Mouse (Mus musculus) stomach, adult 2 months (tissue): ENCODE data around the gene Dab2. TPM values are rescaled to one million over a fixed set of nuclear protein-coding genes. Genes with fewer than 3 reads are reported as not detected.

Experiments used
- polyA plus RNA-seq: library from polyadenylated mRNA; depleted of rRNA; stranded (reverse); fragments of >200 nt; gene quantifications from 2 replicates; pipeline ENCODE4 v1.2.3, GENCODE M21; 2012; rRNA removed

Gene Dab2
- 3.6 and 6.5 TPM in 2 replicates for polyA plus RNA-seq

GRCm38 (mm10) chr15:6299554-6299953 is at the start of gene Dab2:
Gene Dab2, plus strand, starts transcription at chr15:6299788.

GRCm38 (mm10) chr15:6445135-6445534 is 145.5 kb downstream of the Dab2 start, which contains the start of gene C9:
Gene C9, plus strand, starts transcription at chr15:6445327.

Other genes starting within 250 kb of the Dab2 start
- 0.06 TPM in 1 of 2 replicates, not detected in the other for gene C9, start 145.5 kb downstream of the Dab2 start, polyA plus RNA-seq
- 117 and 168 TPM in 2 replicates for gene Fyb, start 223.1 kb downstream of the Dab2 start, polyA plus RNA-seq